Mouse (Mus musculus): ENCODE measurements at regions not wholly inside any gene's neighbourhood (a gene's known extent, or its start where the extent isn't known, plus 50 kb on each side); places are given as distances from the start of the nearest gene placed in this dataset.
"Not testable (repeated sequence)": the region's sequence is repeated elsewhere in the genome, so short reads cannot be mapped to it uniquely, and the experiment has no call there.

- no peaks in the 10 kb centered on the region for H3K36me3 ChIP-seq (ENCODE audit: control insufficient read depth, insufficient read depth, low read length)
- peak overlapping the region; percentile 95 for H3K27ac ChIP-seq (ENCODE audit: low read length)
- no peak for ATAC-seq (ENCODE audit: insufficient read depth, low FRiP score)
- H3K9ac ChIP-seq (ENCODE audit: low read length): peak overlapping the region; percentile 74
- 5% methylated on average over 11 of the region's 11 CpGs for WGBS
- no peaks in the 10 kb centered on the region for H3K27me3 ChIP-seq (ENCODE audit: control insufficient read depth, insufficient read depth, low read length)
- peaks cover 8% of the 10 kb centered on the region for H3K4me1 ChIP-seq (ENCODE audit: control insufficient read depth, insufficient read depth, low read length)
- no peaks in the 10 kb centered on the region for H3K9me3 ChIP-seq (replicated peaks; ENCODE audit: control insufficient read depth, low read length)
- H3K4me3 ChIP-seq (replicated peaks; ENCODE audit: low read length): peak overlapping the region; percentile 47
- H3K4me2 ChIP-seq (ENCODE audit: low read depth, low read length): peak overlapping the region; percentile 76
These were observed 65.9 kb upstream of the Chd2 start for GRCm38 (mm10) chr7:73607450-73608005.

DNA sequence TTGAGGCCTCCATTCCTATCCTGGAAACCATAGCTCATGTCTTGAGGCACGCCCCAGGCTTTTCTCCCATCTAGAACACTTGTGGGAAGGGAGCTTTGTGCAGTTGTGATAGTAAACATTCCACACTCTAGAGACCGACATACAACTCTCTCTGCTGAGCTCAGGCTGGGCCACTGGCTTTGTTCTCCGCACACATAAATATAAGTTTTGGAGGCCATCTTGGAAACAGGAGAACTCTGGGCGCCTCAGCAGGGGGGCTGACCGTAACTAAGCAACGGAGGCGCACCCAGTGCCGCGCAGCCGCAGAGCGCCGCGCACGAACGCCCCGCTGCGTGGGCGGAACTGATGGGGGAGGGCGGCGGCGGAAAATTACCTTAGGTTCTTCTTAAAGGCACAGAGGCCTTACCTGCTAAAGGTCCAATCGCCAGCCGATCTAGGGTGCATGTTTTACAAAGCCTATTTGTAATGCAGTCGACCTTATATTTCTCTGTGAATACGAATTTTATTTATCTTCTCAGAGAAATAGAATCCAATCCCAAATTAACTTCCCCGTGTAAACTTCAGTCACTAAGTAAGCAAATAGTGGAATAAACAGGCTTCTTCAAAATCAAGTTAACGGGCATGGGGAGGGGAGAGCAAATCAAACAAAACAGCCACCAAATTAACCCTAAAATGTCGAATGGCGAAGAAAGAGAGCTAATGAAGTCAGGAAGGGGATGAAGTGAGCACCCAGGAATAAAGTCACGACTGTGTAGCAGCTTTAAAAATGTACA is 65.2 kb upstream of the Chd2 start:
- Histone ChIP-seq H3K4me1 (ENCODE audit: control insufficient read depth, insufficient read depth, low read length) (peaks cover 7% of the 10 kb centered on the region; the same call in 1 of the 2 replicates), H3K4me2 (ENCODE audit: low read depth, low read length) (peak overlapping the region; percentile 76), H3K36me3 (ENCODE audit: control insufficient read depth, insufficient read depth, low read length) (no peaks in the 10 kb centered on the region), H3K9me3 (replicated peaks; ENCODE audit: control insufficient read depth, low read length) (no peaks in the 10 kb centered on the region), H3K27ac (ENCODE audit: low read length) (peak overlapping the region; percentile 95), H3K27me3 (ENCODE audit: control insufficient read depth, insufficient read depth, low read length) (no peaks in the 10 kb centered on the region), H3K4me3 (replicated peaks; ENCODE audit: low read length) (peak overlapping the region; percentile 47), H3K9ac (ENCODE audit: low read length) (peak overlapping the region; percentile 74)
- ATAC-seq (ENCODE audit: insufficient read depth, low FRiP score): peak; percentile 96
- 2% methylated on average over 30 of the region's 30 CpGs for WGBS

DNA sequence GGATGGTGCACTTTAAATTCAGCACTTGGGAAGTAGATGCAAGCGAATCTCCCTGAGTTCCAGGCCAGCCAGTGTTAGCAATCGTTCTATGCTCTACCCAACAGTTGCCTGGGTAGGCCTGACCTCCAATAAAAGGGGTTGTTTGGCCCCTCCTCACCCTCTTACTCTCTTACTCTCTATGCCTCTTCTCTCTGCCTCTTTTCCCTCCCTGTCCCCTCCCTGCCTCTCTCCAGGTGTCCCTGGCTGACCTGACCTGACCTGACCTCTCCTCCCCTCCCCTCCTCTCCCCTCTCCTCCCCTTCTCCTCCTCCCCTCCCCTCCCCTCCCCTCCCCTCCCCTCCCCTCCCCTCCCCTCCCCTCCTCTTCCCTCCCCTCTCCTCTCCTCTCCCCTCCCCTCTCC is 63.0 kb upstream of the Chd2 start:
- no peaks in the 10 kb centered on the region for H3K36me3 ChIP-seq (ENCODE audit: control insufficient read depth, insufficient read depth, low read length)
- no peak overlapping the region for H3K9ac ChIP-seq (ENCODE audit: low read length)
- H3K4me1 ChIP-seq (ENCODE audit: control insufficient read depth, insufficient read depth, low read length): peaks cover 7% of the 10 kb centered on the region; the same call in 1 of the 2 replicates
- H3K9me3 ChIP-seq (replicated peaks; ENCODE audit: control insufficient read depth, low read length): no peaks in the 10 kb centered on the region
- WGBS: 65% methylated on average over 2 of the region's 2 CpGs
- H3K4me2 ChIP-seq (ENCODE audit: low read depth, low read length): no peak overlapping the region
- ATAC-seq (ENCODE audit: insufficient read depth, low FRiP score): no peak
- H3K4me3 ChIP-seq (replicated peaks; ENCODE audit: low read length): no peak overlapping the region
- no peak overlapping the region for H3K27ac ChIP-seq (ENCODE audit: low read length)
- H3K27me3 ChIP-seq (ENCODE audit: control insufficient read depth, insufficient read depth, low read length): no peaks in the 10 kb centered on the region

GRCm38 (mm10) chr7:73602815-73603551 is 61.4 kb upstream of the Chd2 start:
- peaks cover 4% of the 10 kb centered on the region; the same call in 1 of the 2 replicates for H3K4me1 ChIP-seq (ENCODE audit: control insufficient read depth, insufficient read depth, low read length)
- H3K9ac ChIP-seq (ENCODE audit: low read length): no peak overlapping the region
- H3K9me3 ChIP-seq (replicated peaks; ENCODE audit: control insufficient read depth, low read length): no peaks in the 10 kb centered on the region
- H3K4me2 ChIP-seq (ENCODE audit: low read depth, low read length): no peak overlapping the region
- H3K36me3 ChIP-seq (ENCODE audit: control insufficient read depth, insufficient read depth, low read length): no peaks in the 10 kb centered on the region
- no peak for ATAC-seq (ENCODE audit: insufficient read depth, low FRiP score)
- no peaks in the 10 kb centered on the region for H3K27me3 ChIP-seq (ENCODE audit: control insufficient read depth, insufficient read depth, low read length)
- WGBS: 63% methylated on average over 4 of the region's 4 CpGs
- no peak overlapping the region for H3K4me3 ChIP-seq (replicated peaks; ENCODE audit: low read length)
- no peak overlapping the region for H3K27ac ChIP-seq (ENCODE audit: low read length)

DNA sequence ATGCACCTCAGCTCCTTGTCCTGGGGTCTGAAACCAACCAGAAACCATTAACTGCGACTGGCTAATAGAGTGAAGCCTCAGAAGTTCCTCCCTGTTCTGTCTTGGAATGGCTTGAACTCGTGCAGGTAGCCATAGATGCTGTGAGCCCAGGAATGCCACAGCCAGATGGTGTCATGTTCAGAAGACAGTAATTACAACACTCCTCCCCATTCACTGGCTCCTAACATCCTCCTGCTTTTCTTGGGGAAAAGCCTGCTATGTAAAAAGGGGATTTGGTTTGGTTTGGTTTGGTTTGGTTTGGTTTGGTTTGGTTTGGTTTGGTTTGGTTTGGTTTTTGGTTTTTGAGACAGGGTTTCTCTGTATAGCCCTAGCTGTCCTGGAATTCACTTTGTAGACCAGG is 59.7 kb upstream of the Chd2 start:
- Histone ChIP-seq H3K36me3 (ENCODE audit: control insufficient read depth, insufficient read depth, low read length) (no peaks in the 10 kb centered on the region), H3K4me1 (ENCODE audit: control insufficient read depth, insufficient read depth, low read length) (peaks cover 15% of the 10 kb centered on the region), H3K27ac (ENCODE audit: low read length) (no peak overlapping the region), H3K27me3 (ENCODE audit: control insufficient read depth, insufficient read depth, low read length) (no peaks in the 10 kb centered on the region), H3K9me3 (replicated peaks; ENCODE audit: control insufficient read depth, low read length) (no peaks in the 10 kb centered on the region), H3K9ac (ENCODE audit: low read length) (no peak overlapping the region), H3K4me2 (ENCODE audit: low read depth, low read length) (no peak overlapping the region), H3K4me3 (replicated peaks; ENCODE audit: low read length) (no peak overlapping the region)
- 70% methylated on average over 2 of the region's 2 CpGs for WGBS
- no peak for ATAC-seq (ENCODE audit: insufficient read depth, low FRiP score)

DNA sequence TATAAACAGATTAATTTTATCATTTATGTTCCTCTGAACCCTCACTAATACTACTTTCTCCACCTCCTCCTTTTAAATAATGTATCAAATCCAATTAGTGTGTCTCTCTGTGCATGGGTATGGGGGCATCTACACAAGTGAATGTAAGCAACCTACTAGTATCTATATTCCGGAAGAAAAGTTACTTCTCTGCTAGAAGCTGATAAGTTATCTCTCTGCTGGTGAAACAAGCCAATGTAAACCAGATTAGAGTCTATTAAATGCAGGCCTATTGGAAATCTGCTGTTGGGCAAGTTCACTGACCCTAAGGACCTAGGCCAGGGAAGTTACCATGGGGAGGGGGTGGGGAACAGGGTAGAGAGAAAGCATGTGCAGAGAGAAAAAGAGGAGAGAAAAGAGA is 59.1 kb upstream of the Chd2 start:
- WGBS: 65% methylated on average over 1 of the region's 1 CpGs
- no peak for ATAC-seq (ENCODE audit: insufficient read depth, low FRiP score)
- no peaks in the 10 kb centered on the region for H3K9me3 ChIP-seq (replicated peaks; ENCODE audit: control insufficient read depth, low read length)

GRCm38 (mm10) chr7:73600003-73600385 is 58.4 kb upstream of the Chd2 start:
- not testable (repeated sequence) for H3K36me3 ChIP-seq (ENCODE audit: control insufficient read depth, insufficient read depth, low read length); ATAC-seq (ENCODE audit: insufficient read depth, low FRiP score); H3K27ac ChIP-seq (ENCODE audit: low read length); H3K9me3 ChIP-seq (replicated peaks; ENCODE audit: control insufficient read depth, low read length); H3K4me2 ChIP-seq (ENCODE audit: low read depth, low read length); H3K4me3 ChIP-seq (replicated peaks; ENCODE audit: low read length); H3K9ac ChIP-seq (ENCODE audit: low read length); H3K27me3 ChIP-seq (ENCODE audit: control insufficient read depth, insufficient read depth, low read length)
- peaks cover 22% of the 10 kb centered on the region for H3K4me1 ChIP-seq (ENCODE audit: control insufficient read depth, insufficient read depth, low read length)
- 84% methylated on average over 3 of the region's 3 CpGs for WGBS

More for the DNA sequence above, 59.1 kb upstream of the Chd2 start:
- Histone ChIP-seq H3K36me3 (ENCODE audit: control insufficient read depth, insufficient read depth, low read length) (no peaks in the 10 kb centered on the region), H3K4me3 (replicated peaks; ENCODE audit: low read length) (no peak overlapping the region), H3K4me1 (ENCODE audit: control insufficient read depth, insufficient read depth, low read length) (peaks cover 21% of the 10 kb centered on the region), H3K27me3 (ENCODE audit: control insufficient read depth, insufficient read depth, low read length) (no peaks in the 10 kb centered on the region), H3K9ac (ENCODE audit: low read length) (no peak overlapping the region), H3K27ac (ENCODE audit: low read length) (no peak overlapping the region), H3K4me2 (ENCODE audit: low read depth, low read length) (no peak overlapping the region)

DNA sequence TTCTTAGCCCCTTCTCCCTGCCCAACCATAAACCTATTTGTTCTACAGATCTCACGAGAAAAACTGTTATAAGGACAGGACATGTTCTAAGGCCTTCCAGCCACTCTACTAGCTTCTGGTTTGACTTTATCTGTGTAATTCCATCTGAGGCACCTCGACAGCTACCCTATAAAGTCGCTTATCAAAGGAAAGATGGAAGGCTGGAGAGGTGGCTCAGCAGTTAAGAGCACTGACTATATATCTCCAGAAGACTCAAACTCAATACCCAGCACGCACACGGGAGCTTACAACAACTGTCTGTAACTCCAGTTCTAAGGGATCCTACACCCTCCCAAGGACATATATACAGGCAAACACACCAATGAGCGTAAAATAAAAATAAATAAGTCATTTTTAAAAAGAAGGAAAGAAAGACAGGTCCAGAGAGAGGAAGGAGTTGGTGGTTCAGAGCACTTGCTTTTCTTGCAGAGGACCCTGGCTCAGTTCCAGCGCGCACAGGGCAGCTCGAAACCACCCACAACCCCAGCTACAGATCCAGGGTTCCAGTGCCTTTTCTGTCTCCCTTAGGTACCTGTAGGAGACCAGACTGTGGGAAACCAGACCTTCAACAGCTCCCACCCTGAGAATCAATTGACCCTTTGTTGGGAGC is 57.8 kb upstream of the Chd2 start:
- Histone ChIP-seq H3K9ac (ENCODE audit: low read length) (no peak overlapping the region), H3K36me3 (ENCODE audit: control insufficient read depth, insufficient read depth, low read length) (no peaks in the 10 kb centered on the region), H3K4me1 (ENCODE audit: control insufficient read depth, insufficient read depth, low read length) (peaks cover 24% of the 10 kb centered on the region), H3K4me2 (ENCODE audit: low read depth, low read length) (no peak overlapping the region), H3K4me3 (replicated peaks; ENCODE audit: low read length) (no peak overlapping the region), H3K9me3 (replicated peaks; ENCODE audit: control insufficient read depth, low read length) (no peaks in the 10 kb centered on the region), H3K27me3 (ENCODE audit: control insufficient read depth, insufficient read depth, low read length) (no peaks in the 10 kb centered on the region), H3K27ac (ENCODE audit: low read length) (no peak overlapping the region)
- WGBS: 91% methylated on average over 9 of the region's 9 CpGs
- ATAC-seq (ENCODE audit: insufficient read depth, low FRiP score): no peak

DNA sequence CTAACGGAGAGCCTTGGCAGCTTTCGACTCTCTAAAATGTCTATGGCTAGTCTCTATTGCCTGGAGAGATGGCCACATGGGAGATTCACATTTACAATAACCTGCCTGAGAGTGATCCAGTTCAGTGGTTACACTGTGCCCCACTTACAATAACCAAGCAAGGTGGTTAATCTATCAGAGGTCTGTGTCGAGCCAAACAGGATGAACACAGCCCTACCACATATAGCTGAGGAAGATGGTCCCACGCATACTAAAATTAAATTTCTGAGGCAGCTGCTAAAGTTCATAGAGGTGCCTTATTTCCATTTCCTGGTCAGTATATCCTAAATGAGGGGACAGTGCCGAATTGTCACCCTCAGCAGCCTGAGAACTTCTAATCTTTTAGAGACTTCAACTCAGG is 56.3 kb upstream of the Chd2 start:
- WGBS: 72% methylated on average over 5 of the region's 5 CpGs
- Histone ChIP-seq H3K27me3 (ENCODE audit: control insufficient read depth, insufficient read depth, low read length) (no peaks in the 10 kb centered on the region), H3K9ac (ENCODE audit: low read length) (no peak overlapping the region), H3K36me3 (ENCODE audit: control insufficient read depth, insufficient read depth, low read length) (no peaks in the 10 kb centered on the region), H3K4me2 (ENCODE audit: low read depth, low read length) (no peak overlapping the region), H3K27ac (ENCODE audit: low read length) (no peak overlapping the region), H3K4me3 (replicated peaks; ENCODE audit: low read length) (no peak overlapping the region), H3K9me3 (replicated peaks; ENCODE audit: control insufficient read depth, low read length) (no peaks in the 10 kb centered on the region), H3K4me1 (ENCODE audit: control insufficient read depth, insufficient read depth, low read length) (peaks cover 30% of the 10 kb centered on the region)
- no peak for ATAC-seq (ENCODE audit: insufficient read depth, low FRiP score)
